Mouse (Mus musculus) splenic B cell, adult 2 months (primary cell): ENCODE data around the gene Macrod2.

Experiments used
- DNase-seq: peaks from one replicate; pipeline ENCODE4 v3.0.0-alpha.2; 2011; ENCODE audit warnings: low read depth, low spot score
- H3K27me3 ChIP-seq: 2 replicates; pipeline ENCODE4 v1.6.1; 2012; ENCODE audit warnings: mild to moderate bottlenecking, low read length, moderate library complexity, mixed read lengths; ENCODE audit not compliant: control insufficient read depth, poor library complexity, insufficient read depth, severe bottlenecking
- H3K36me3 ChIP-seq: 2 replicates; pipeline ENCODE4 v1.6.1; 2012; ENCODE audit warnings: mild to moderate bottlenecking, low read length, moderate library complexity, mixed read lengths; ENCODE audit not compliant: control insufficient read depth, poor library complexity, insufficient read depth, severe bottlenecking

The Macrod2 gene

DNA sequence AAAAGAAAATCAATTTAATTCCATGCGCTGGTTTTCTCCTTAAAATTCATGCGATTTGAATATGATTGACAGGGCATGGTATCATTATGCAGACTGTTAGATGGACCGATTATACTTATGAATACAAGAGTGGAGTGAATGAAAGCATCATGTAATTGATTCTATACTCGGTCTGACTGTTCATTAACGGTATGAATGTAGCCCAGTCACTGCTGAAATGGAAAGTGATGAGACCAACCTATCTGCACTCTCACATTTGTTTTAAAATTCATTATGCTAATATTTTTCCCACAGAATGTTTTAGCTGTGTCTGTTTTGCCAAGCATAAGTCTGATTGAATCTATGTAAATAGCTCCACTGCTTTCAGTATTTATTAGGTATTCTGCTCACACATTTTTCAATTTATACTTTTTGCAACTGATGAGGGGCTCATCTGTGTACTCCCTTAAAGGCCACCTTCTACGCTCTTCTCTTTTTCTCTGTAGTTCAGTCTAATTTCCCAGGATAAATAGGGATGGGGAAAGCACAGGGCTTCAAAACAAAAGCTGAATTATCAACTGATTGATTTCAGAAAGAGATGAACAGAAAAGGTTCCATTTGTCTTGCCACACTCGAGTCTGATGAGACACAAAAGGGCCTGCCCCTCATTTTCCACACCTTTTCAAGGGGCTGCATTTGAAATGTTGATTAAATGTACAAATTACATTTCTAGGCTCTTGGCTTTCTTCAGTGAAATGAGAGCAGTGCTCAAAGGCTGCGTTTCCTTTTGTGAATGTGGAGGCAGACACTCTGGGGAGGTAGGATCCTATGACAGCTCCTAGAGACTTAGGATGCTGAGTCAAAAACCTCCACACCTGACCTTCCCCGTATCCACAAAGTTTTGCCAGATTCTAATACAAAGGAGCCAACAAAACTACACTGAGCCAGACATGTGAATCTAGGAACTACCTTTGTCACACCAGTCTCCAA, 1113.1 kb downstream of the Macrod2 start:
- no peaks in the 10 kb centered on the region for H3K27me3 ChIP-seq
- no peaks in the 10 kb centered on the region for H3K36me3 ChIP-seq
- DNase-seq = no peak

DNA sequence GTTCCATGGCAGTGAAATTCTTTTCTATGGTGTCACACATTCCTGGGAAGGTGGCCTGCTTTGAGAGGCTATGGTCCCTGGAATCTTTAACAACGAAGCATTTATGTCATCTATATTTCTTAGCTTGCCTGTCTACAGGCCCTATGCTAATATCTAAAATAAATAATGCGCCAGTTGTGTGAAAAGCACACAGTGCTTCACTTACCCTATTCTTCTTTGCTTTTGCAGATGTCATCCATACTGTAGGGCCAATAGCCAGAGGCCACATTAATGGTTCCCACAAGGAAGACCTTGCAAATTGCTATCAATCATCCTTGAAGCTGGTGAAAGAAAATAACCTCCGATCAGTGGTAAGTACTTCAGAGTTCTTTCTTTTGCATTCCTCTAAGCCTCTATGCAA, 1119.9 kb downstream of the Macrod2 start:
- no peaks in the 10 kb centered on the region for H3K36me3 ChIP-seq
- no peaks in the 10 kb centered on the region for H3K27me3 ChIP-seq
- DNase-seq = no peak

- no peak for DNase-seq
- no peaks in the 10 kb centered on the region for H3K36me3 ChIP-seq
- H3K27me3 ChIP-seq = no peaks in the 10 kb centered on the region
These were observed 1127.0 kb downstream of the Macrod2 start for GRCm38 (mm10) chr2:141522081-141522480.

DNA sequence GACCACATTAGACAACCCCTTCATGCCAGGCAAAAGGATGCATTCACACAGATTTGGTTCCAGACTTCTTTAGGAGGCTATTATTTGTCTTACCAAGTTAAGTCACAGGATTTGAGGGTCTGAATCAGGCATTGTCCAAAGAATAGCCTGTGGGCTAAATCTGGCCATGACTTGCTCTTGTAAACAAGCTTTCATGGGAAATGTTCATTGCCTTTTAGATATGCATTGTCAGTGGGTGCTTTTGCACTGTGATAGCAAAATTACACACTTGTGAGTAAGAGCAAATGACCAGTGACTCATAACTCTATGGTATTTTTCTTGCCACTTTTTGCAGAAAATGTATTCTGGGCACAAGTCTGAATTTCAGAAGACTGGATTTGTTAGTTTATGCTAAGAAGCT, 1150.8 kb downstream of the Macrod2 start:
- DNase-seq = no peak
- H3K36me3 ChIP-seq = no peaks in the 10 kb centered on the region
- no peaks in the 10 kb centered on the region for H3K27me3 ChIP-seq

- no peak for DNase-seq
- Histone ChIP-seq H3K36me3 (no peaks in the 10 kb centered on the region), H3K27me3 (no peaks in the 10 kb centered on the region)
These were observed 1156.6 kb downstream of the Macrod2 start for GRCm38 (mm10) chr2:141551701-141552100.

- H3K36me3 ChIP-seq = no peaks in the 10 kb centered on the region
- DNase-seq = no peak
These were observed 1161.6 kb downstream of the Macrod2 start for GRCm38 (mm10) chr2:141556747-141557146.

DNA sequence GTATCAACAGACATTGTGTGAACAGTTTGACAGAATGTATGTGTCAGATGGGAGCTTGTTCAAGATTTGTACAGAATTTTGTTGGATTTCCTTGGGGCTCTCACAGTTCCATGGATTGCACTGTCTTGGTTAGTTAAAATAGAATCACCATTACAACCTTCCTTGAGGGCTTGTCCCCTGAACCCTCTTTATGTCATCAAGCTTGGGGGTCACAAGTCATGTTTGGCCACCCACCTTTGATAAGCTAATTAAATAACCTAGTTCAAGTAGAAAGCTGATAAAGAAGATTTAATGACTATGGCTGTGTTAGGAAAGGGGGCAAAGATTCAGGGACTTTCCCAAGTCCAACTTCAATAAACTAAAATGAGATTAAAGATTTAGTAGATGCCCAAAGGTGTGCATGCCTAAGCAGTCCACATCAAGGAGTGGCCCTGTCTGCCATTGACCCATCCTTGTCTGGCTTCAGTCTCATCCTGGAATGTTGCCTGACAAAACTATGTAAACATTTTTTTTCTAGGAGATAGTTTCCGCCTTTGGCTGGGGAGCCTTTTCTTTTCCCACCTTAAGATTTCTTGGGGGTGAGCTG, 1163.2 kb downstream of the Macrod2 start:
- no peaks in the 10 kb centered on the region for H3K27me3 ChIP-seq
- H3K36me3 ChIP-seq = no peaks in the 10 kb centered on the region
- DNase-seq = no peak

More at GRCm38 (mm10) chr2:141556747-141557146, 1161.6 kb downstream of the Macrod2 start:
- H3K27me3 ChIP-seq = no peaks in the 10 kb centered on the region

- H3K36me3 ChIP-seq = no peaks in the 10 kb centered on the region
- no peak for DNase-seq
- no peaks in the 10 kb centered on the region for H3K27me3 ChIP-seq
These were observed 1170.9 kb downstream of the Macrod2 start for GRCm38 (mm10) chr2:141565986-141566385.

DNA sequence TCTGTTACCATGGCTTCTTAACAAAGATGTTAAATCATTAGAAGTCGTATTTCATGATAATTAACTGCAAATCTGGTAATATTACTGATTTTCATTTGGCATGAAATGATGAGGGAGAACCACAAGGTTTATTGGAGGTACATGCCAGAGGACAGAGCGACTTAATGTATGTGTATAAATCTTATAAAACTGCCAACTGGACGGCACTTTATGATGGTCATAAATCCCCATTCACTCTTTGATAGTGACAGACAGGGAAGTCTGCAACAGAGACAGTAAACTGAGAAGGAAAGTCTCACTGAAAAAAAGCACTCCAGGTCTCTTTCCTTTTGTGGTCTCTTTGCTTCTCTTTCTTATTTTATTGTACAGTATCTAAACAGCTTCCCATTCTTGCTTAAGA, 1176.3 kb downstream of the Macrod2 start:
- Histone ChIP-seq H3K36me3 (no peaks in the 10 kb centered on the region), H3K27me3 (no peaks in the 10 kb centered on the region)
- no peak for DNase-seq

DNA sequence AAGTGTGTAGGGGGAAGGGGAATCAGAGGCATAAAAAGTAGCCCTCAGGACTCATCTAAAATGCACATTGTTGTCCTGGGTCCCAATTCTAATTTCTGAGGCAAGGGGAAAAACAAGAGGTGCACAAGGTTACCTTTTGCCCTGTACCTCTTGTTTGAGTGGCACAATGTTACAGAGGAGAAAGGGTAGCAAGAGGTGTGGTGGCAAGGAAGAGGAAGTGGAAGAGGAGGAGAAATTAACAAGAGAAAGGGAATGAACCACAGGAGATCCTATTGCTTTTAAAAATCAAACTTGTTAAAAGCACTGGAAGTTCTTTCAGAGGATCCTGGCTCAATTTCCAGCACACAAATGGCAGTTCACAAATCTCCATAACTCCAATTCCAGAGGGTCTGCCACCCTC, 1183.1 kb downstream of the Macrod2 start:
- DNase-seq = no peak
- H3K27me3 ChIP-seq = no peaks in the 10 kb centered on the region
- no peaks in the 10 kb centered on the region for H3K36me3 ChIP-seq

DNA sequence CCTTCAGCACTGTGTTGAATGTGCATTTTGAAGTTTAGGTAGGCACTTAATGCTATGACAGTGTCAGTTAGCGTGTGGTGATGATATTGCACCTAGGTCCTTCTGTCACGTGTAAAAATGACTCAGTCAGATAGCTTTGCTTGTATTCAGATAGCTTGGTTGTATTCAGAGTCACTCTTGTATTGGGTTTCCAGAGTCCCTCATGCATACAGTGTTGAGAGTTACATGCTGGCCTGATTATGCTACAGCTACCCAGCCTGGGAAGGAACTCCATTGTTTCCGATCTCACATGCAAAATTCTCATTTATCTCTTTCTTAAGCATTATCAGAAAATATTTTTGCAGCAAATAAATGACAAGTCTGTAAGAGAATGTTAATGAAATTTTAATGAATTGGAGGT, 1187.3 kb downstream of the Macrod2 start:
- H3K27me3 ChIP-seq = no peaks in the 10 kb centered on the region
- no peak for DNase-seq
- H3K36me3 ChIP-seq = no peaks in the 10 kb centered on the region

DNA sequence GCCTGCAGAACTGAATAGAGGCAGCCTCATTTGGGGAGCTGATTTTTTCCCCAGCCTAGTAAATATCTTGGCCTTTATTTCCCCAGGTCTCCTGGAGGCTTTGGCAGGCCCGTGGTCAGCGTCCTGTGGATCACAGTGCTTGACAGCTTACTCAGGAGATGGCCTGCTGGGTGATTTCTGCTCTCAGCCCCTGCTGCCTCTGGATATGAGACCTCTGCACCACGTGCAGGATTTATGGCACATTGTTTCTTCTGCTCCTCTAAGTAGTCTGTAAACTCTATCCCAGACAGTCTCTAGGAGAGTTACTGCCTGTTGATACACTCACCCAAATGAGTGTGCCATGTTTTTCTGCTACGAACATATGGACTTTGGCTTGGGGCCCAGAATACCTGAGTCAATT, 1187.8 kb downstream of the Macrod2 start:
- H3K36me3 ChIP-seq = no peaks in the 10 kb centered on the region
- DNase-seq = no peak
- H3K27me3 ChIP-seq = no peaks in the 10 kb centered on the region

DNA sequence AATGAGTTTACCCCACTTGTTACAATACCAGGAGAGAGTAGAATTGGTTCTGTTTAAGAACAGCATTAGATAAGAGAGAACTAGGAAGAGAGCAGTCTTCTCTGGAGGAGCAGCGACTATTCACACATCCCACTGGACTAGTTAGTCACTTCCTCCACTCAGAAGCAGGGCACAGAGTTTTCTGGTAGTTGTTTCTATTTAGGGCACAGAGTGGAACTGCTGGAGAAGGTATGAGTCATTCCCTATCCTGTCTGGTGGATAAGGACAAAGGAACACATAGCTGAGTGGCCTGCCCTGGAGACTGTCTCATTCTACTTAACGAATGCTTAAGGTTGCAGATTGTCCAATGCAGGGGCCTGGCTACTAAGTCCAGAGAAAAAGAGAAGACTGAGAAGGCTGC, 1192.2 kb downstream of the Macrod2 start:
- Histone ChIP-seq H3K36me3 (no peaks in the 10 kb centered on the region), H3K27me3 (no peaks in the 10 kb centered on the region)
- no peak for DNase-seq

- DNase-seq = no peak
- Histone ChIP-seq H3K27me3 (no peaks in the 10 kb centered on the region), H3K36me3 (no peaks in the 10 kb centered on the region)
These were observed 1196.2 kb downstream of the Macrod2 start for GRCm38 (mm10) chr2:141591326-141591725.

GRCm38 (mm10) chr2:141594811-141595210, 1199.7 kb downstream of the Macrod2 start:
- H3K36me3 ChIP-seq = no peaks in the 10 kb centered on the region
- no peak for DNase-seq
- H3K27me3 ChIP-seq = no peaks in the 10 kb centered on the region
